Mouse (Mus musculus): Measurements from ENCODE around the gene Nutm1. TPM values are rescaled to one million over a fixed set of nuclear protein-coding genes. Genes with fewer than 3 reads are reported as not detected.
"Not testable (repeated sequence)": the region's sequence is repeated elsewhere in the genome, so short reads cannot be mapped to it uniquely, and the experiment has no call there.

Nutm1 gene
- under 1 TPM in 1 of 2 experiments, not detected in 1; 0.09 TPM for total RNA-seq (2021)

- intact Hi-C loops (cut with DNase I), result no loop called here
- no peak for DNase-seq (ENCODE audit: low spot score in 2 of 2)
Measured at GRCm38 (mm10) chr2:112259241-112259962, at the start of gene Nutm1. Gene Nutm1 (minus strand): TSS chr2:112259291.

- intact Hi-C loops (cut with DNase I), result no loop called here
- DNase-seq (ENCODE audit: low spot score in 2 of 2), result peak in 1 of 2 experiments; percentile 47
Measured at GRCm38 (mm10) chr2:112308671-112309070, 49.6 kb upstream of the Nutm1 start.

GRCm38 (mm10) chr2:112298221-112298620 lies 39.1 kb upstream of the Nutm1 start:
- no peak for DNase-seq (ENCODE audit: low spot score in 2 of 2)
- intact Hi-C loops (cut with DNase I), result no loop called here

GRCm38 (mm10) chr2:112296211-112296610 lies 37.1 kb upstream of the Nutm1 start:
- intact Hi-C loops (cut with DNase I), result no loop called here
- peak; percentile 44 to 79 for DNase-seq (ENCODE audit: low spot score in 2 of 2)

- intact Hi-C loops (cut with DNase I), result no loop called here
- peak in 1 of 2 experiments; percentile 44 for DNase-seq (ENCODE audit: low spot score in 2 of 2)
Measured at GRCm38 (mm10) chr2:112292823-112293222, 33.7 kb upstream of the Nutm1 start.

GRCm38 (mm10) chr2:112289507-112289906 lies 30.4 kb upstream of the Nutm1 start:
- intact Hi-C loops (cut with DNase I), result no loop called here

GRCm38 (mm10) chr2:112287059-112287458 lies 28.0 kb upstream of the Nutm1 start:
- intact Hi-C loops (cut with DNase I), result no loop called here

More at GRCm38 (mm10) chr2:112289507-112289906, 30.4 kb upstream of the Nutm1 start:
- no peak for DNase-seq (ENCODE audit: low spot score in 2 of 2)

GRCm38 (mm10) chr2:112286062-112286461 lies 27.0 kb upstream of the Nutm1 start:
- DNase-seq (ENCODE audit: low spot score in 2 of 2); intact Hi-C loops (cut with DNase I): not testable (repeated sequence)

More at GRCm38 (mm10) chr2:112287059-112287458, 28.0 kb upstream of the Nutm1 start:
- DNase-seq (ENCODE audit: low spot score in 2 of 2), result no peak

- DNase-seq (ENCODE audit: low spot score in 2 of 2), result no peak
- intact Hi-C loops (cut with DNase I), result no loop called here
Measured at GRCm38 (mm10) chr2:112285031-112285390, 25.9 kb upstream of the Nutm1 start.

- DNase-seq (ENCODE audit: low spot score in 2 of 2), result peak in 1 of 2 experiments; percentile 48
- intact Hi-C loops (cut with DNase I), result no loop called here
Measured at GRCm38 (mm10) chr2:112284363-112285030, 25.4 kb upstream of the Nutm1 start.

GRCm38 (mm10) chr2:112282846-112283245 lies 23.8 kb upstream of the Nutm1 start:
- DNase-seq (ENCODE audit: low spot score in 2 of 2), result no peak
- intact Hi-C loops (cut with DNase I), result no loop called here

GRCm38 (mm10) chr2:112276870-112277269 lies 17.8 kb upstream of the Nutm1 start:
- no peak for DNase-seq (ENCODE audit: low spot score in 2 of 2)
- intact Hi-C loops (cut with DNase I), result no loop called here

GRCm38 (mm10) chr2:112273474-112273873 lies 14.4 kb upstream of the Nutm1 start:
- intact Hi-C loops (cut with DNase I), result no loop called here
- no peak for DNase-seq (ENCODE audit: low spot score in 2 of 2)

GRCm38 (mm10) chr2:112272909-112273308 lies 13.8 kb upstream of the Nutm1 start:
- intact Hi-C loops (cut with DNase I), result no loop called here
- no peak for DNase-seq (ENCODE audit: low spot score in 2 of 2)

GRCm38 (mm10) chr2:112270011-112270410 lies 10.9 kb upstream of the Nutm1 start:
- DNase-seq (ENCODE audit: low spot score in 2 of 2), result no peak
- intact Hi-C loops (cut with DNase I), result no loop called here

- no peak for DNase-seq (ENCODE audit: low spot score in 2 of 2)
Measured at GRCm38 (mm10) chr2:112267547-112268269, 8.6 kb upstream of the Nutm1 start.

GRCm38 (mm10) chr2:112266780-112267179 lies 7.7 kb upstream of the Nutm1 start:
- DNase-seq (ENCODE audit: low spot score in 2 of 2), result peak in 1 of 2 experiments; percentile 37
- intact Hi-C loops (cut with DNase I), result loop anchor here (2.0 to 5.0 kb wide), 3 partner anchors 72 to 216 kb away; partner anchors contain the start of genes Chrm5 and Emc4

More at GRCm38 (mm10) chr2:112267547-112268269, 8.6 kb upstream of the Nutm1 start:
- intact Hi-C loops (cut with DNase I), result loop anchor here (2.0 to 5.0 kb wide), 3 partner anchors 71 to 215 kb away; partner anchors contain the start of genes Chrm5 and Emc4

GRCm38 (mm10) chr2:112266242-112266592 lies 7.1 kb upstream of the Nutm1 start, which contains the start of gene Gm21985:
Gene Gm21985 (plus strand): TSS chr2:112266314.
- intact Hi-C loops (cut with DNase I), result loop anchor here (2.0 to 5.0 kb wide), 3 partner anchors 73 to 216 kb away; partner anchors contain the start of genes Chrm5 and Emc4
- DNase-seq (ENCODE audit: low spot score in 2 of 2), result peak; percentile 36 to 57

GRCm38 (mm10) chr2:112265448-112266241 lies 6.6 kb upstream of the Nutm1 start, which contains the start of gene Slc12a6:
Gene Slc12a6 (plus strand): TSS chr2:112265825.
- intact Hi-C loops (cut with DNase I), result loop anchor here (2.0 to 5.0 kb wide), 3 partner anchors 73 to 217 kb away; partner anchors contain the start of genes Chrm5 and Emc4
- peak; percentile 90 to 93 for DNase-seq (ENCODE audit: low spot score in 2 of 2)

All from left cerebral cortex, postnatal 25 days (tissue).